Mouse (Mus musculus) embryonic facial prominence, embryonic 13.5 days (tissue): ENCODE data around the gene Iqgap2. TPM values are rescaled to one million over a fixed set of nuclear protein-coding genes. Genes with fewer than 3 reads are reported as not detected.

ENCODE experiments used
- ATAC-seq: fragments of 200-750 bp; cut with Nextera tagmentation; 2 replicates; pipeline ENCODE4 v1.8.0; 2017; ENCODE audit warnings: low read depth; ENCODE audit not compliant: insufficient number of reproducible peaks, insufficient read depth, low FRiP score, low TSS enrichment
- H3K27ac ChIP-seq: fragments of 300-500 bp; sonication (generic); 2 replicates; pipeline ENCODE4 v1.5.1; 2015; ENCODE audit warnings: moderate library complexity, mild to moderate bottlenecking, inconsistent platforms
- H3K27me3 ChIP-seq: fragments of 300-500 bp; sonication (generic); 2 replicates; pipeline ENCODE4 v1.6.1; 2015; ENCODE audit warnings: mild to moderate bottlenecking, inconsistent platforms
- H3K36me3 ChIP-seq: fragments of 300-500 bp; sonication (generic); 2 replicates; pipeline ENCODE4 v1.6.1; 2015; ENCODE audit warnings: mild to moderate bottlenecking, inconsistent platforms
- H3K4me1 ChIP-seq: fragments of 300-500 bp; sonication (generic); 2 replicates; pipeline ENCODE4 v1.6.1; 2015; ENCODE audit warnings: inconsistent platforms
- H3K4me2 ChIP-seq: fragments of 300-500 bp; sonication (generic); 2 replicates; pipeline ENCODE4 v1.6.1; 2015; ENCODE audit warnings: moderate library complexity, mild to moderate bottlenecking, inconsistent platforms
- H3K4me3 ChIP-seq: fragments of 300-500 bp; sonication (generic); 2 replicates; pipeline ENCODE4 v1.5.1; 2015; ENCODE audit warnings: mild to moderate bottlenecking, inconsistent platforms
- H3K9ac ChIP-seq: fragments of 300-500 bp; sonication (generic); 2 replicates; pipeline ENCODE4 v1.6.1; 2015; ENCODE audit warnings: mild to moderate bottlenecking, inconsistent platforms
- H3K9me3 ChIP-seq: fragments of 300-500 bp; sonication (generic); 2 replicates; pipeline ENCODE4 v1.6.1; 2016; ENCODE audit warnings: inconsistent platforms
- WGBS: fragments of 180-500 bp; shearing (Covaris S2); methylation state at CpG from one replicate; pipeline ENCODE4 v1.1.7; 2015; ENCODE audit warnings: mixed read lengths; 5-methylcytosine and 5-hydroxymethylcytosine counted together
- polyA plus RNA-seq: library from polyadenylated mRNA; unstranded; fragments of >200 nt; fragmentation: Nextera tagmentation; extraction: Ambion mirVana; gene quantifications from 2 replicates; pipeline ENCODE4 v1.2.1, GENCODE M21; 2015

Gene Iqgap2
- polyA plus RNA-seq, 1 experiment from 2014 or later: 15.1 TPM

DNA sequence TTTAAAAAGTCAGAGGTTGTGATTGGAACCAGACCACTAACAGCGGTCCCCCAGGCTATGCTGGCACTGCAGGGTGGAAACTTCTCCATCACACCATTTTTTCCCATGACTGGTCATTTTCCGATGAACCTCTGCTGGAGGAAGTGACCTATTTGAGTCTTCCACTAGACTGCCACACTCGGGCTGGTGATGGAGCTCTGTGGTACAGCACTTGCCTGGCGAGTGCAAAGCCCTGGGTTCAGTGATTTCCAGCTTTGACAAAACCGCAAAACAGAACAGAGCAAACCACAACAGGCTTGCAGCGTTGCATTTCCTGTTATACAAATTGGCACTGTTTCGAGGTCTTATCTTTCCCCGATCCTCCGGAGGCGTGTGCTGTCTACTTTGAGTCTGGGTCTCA, 298.9 kb downstream of the Iqgap2 start:
- H3K4me2 ChIP-seq: no peak overlapping the region
- no peaks in the 10 kb centered on the region for H3K36me3 ChIP-seq
- H3K9ac ChIP-seq: no peak overlapping the region
- H3K4me3 ChIP-seq: no peak overlapping the region
- H3K27ac ChIP-seq: no peak overlapping the region
- no peak for ATAC-seq
- no peaks in the 10 kb centered on the region for H3K9me3 ChIP-seq
- H3K4me1 ChIP-seq: 0 out of 2 replicates have a peak, but pooled peaks cover 5% of the 10 kb centered on the region
- H3K27me3 ChIP-seq: no peaks in the 10 kb centered on the region
- 46% methylated on average over 10 of the region's 10 CpGs for WGBS

DNA sequence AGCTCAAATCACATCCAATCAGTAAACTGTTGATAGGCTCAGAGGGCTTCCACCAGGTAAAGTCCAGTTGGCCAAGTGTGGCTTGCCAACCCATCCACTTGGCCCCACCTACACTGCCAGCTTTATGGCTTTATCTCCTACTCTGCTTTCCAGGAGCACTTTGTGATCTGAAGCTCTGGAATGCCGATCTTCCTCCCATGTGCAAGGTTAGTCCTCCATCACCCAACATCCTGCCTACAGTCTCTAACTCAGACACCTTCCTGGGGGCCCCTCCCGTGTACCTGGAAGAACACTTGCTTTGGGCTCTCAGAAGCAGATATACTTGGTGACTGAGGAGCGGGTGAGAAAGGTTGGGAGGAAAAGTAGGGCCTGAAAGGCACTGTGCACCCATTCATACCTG, 300.1 kb downstream of the Iqgap2 start:
- no peak for ATAC-seq
- Histone ChIP-seq H3K4me1 (0 out of 2 replicates have a peak, but pooled peaks cover 5% of the 10 kb centered on the region), H3K9me3 (no peaks in the 10 kb centered on the region), H3K4me3 (no peak overlapping the region), H3K9ac (no peak overlapping the region), H3K4me2 (no peak overlapping the region), H3K27ac (no peak overlapping the region), H3K36me3 (no peaks in the 10 kb centered on the region), H3K27me3 (no peaks in the 10 kb centered on the region)
- 85% methylated on average over 3 of the region's 3 CpGs for WGBS

GRCm38 (mm10) chr13:95587628-95588027, 304.1 kb downstream of the Iqgap2 start:
- Histone ChIP-seq H3K9ac (no peak overlapping the region), H3K27ac (no peak overlapping the region), H3K4me2 (no peak overlapping the region), H3K27me3 (no peaks in the 10 kb centered on the region), H3K9me3 (no peaks in the 10 kb centered on the region), H3K4me3 (no peak overlapping the region), H3K36me3 (no peaks in the 10 kb centered on the region), H3K4me1 (no peaks in the 10 kb centered on the region)
- 83% methylated on average over 4 of the region's 4 CpGs for WGBS
- ATAC-seq: no peak

GRCm38 (mm10) chr13:95584898-95585297, 306.8 kb downstream of the Iqgap2 start:
- Histone ChIP-seq H3K36me3 (no peaks in the 10 kb centered on the region), H3K27ac (no peak overlapping the region), H3K4me1 (peaks cover 8% of the 10 kb centered on the region; the same call in 1 of the 2 replicates), H3K27me3 (no peaks in the 10 kb centered on the region), H3K9ac (no peak overlapping the region), H3K4me3 (no peak overlapping the region), H3K4me2 (no peak overlapping the region), H3K9me3 (no peaks in the 10 kb centered on the region)
- ATAC-seq: no peak
- WGBS: 81% methylated on average over 5 of the region's 5 CpGs

DNA sequence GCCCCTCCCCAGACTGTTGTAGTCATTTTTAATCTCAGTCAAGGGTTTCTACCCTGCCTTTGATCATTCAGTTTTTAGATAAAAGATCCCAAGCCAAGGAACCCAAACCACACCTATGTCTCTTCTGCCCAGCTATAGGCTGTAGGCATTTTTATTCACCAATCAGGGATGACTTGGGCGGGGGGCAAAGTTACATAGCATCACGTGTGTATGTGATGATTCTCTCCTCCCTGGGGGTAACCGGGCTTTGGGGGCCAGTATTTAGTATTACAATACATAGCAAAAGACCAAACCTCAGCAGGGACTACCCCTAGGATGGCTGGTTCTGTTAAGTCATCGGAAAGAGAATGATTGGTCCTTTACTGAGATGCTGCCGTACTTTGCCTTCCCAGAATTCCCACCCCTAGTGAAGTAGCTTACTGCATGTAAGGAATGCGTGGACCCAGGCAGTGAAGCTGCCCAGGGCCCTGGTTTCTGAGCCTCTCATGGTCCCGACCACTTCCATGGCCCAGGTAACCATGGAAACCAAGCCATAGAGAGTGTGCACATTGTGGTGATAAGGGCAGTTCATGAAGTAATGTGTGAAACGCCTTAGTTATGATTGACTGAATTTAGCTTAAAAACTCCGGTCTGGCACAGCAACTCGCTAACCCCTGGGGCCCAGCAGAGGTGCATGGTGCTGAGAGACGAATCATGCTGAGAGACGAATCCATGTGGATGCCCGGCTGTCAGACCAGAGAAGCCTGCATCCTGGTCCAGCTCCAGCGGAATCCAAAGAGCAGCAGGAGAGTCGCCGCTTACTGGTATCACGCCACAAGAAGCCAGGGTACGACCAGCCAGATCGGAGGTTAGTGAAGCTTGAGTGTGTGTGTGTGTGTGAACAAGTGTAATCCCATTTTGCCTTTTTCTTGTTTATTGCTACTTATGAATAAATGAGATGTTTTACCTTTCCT, 308.2 kb downstream of the Iqgap2 start:
- WGBS: 68% methylated on average over 19 of the region's 19 CpGs
- peaks cover 8% of the 10 kb centered on the region; the same call in 1 of the 2 replicates for H3K4me1 ChIP-seq
- H3K27me3 ChIP-seq: no peaks in the 10 kb centered on the region
- no peaks in the 10 kb centered on the region for H3K9me3 ChIP-seq
- no peak overlapping the region for H3K27ac ChIP-seq
- no peak overlapping the region for H3K4me2 ChIP-seq
- no peak overlapping the region for H3K4me3 ChIP-seq
- no peak for ATAC-seq
- H3K36me3 ChIP-seq: no peaks in the 10 kb centered on the region
- H3K9ac ChIP-seq: no peak overlapping the region

GRCm38 (mm10) chr13:95581850-95582249, 309.9 kb downstream of the Iqgap2 start:
- no peak overlapping the region for H3K4me3 ChIP-seq
- no peak overlapping the region for H3K4me2 ChIP-seq
- H3K27me3 ChIP-seq: no peaks in the 10 kb centered on the region
- no peak overlapping the region for H3K27ac ChIP-seq
- H3K4me1 ChIP-seq: peaks cover 8% of the 10 kb centered on the region; the same call in 1 of the 2 replicates
- no peaks in the 10 kb centered on the region for H3K9me3 ChIP-seq
- H3K36me3 ChIP-seq: no peaks in the 10 kb centered on the region
- H3K9ac ChIP-seq: no peak overlapping the region
- WGBS: 21% methylated on average over 1 of the region's 1 CpGs
- ATAC-seq: no peak

GRCm38 (mm10) chr13:95578016-95578697, 313.6 kb downstream of the Iqgap2 start:
- peaks cover 8% of the 10 kb centered on the region; the same call in 1 of the 2 replicates for H3K4me1 ChIP-seq
- H3K9ac ChIP-seq: no peak overlapping the region
- H3K4me2 ChIP-seq: no peak overlapping the region
- no peak overlapping the region for H3K27ac ChIP-seq
- no peak overlapping the region for H3K4me3 ChIP-seq
- H3K27me3 ChIP-seq: no peaks in the 10 kb centered on the region
- no peaks in the 10 kb centered on the region for H3K36me3 ChIP-seq
- 90% methylated on average over 5 of the region's 5 CpGs for WGBS
- no peak for ATAC-seq
- H3K9me3 ChIP-seq: no peaks in the 10 kb centered on the region

Other genes with a start within 250 kb of the Iqgap2 start
- gene F2rl2, start 195.1 kb downstream of the Iqgap2 start, polyA plus RNA-seq: 1.2 and 1.3 TPM in 2 replicates
- 26.2 and 32.6 TPM in 2 replicates for gene Gm20075, start 189.5 kb upstream of the Iqgap2 start, polyA plus RNA-seq
- 0.25 TPM in 1 of 2 replicates, not detected in the other for gene Gm17190, start 190.1 kb upstream of the Iqgap2 start, polyA plus RNA-seq
- gene Sv2c, start 240.7 kb upstream of the Iqgap2 start, polyA plus RNA-seq: 1.5 and 1.8 TPM in 2 replicates